Mouse (Mus musculus) heart, embryonic 12.5 days (tissue): ENCODE measurements around the gene Dmrta2. TPM values are rescaled to one million over a fixed set of nuclear protein-coding genes. Genes with fewer than 3 reads are reported as not detected.

ENCODE experiments used
- ATAC-seq: fragments of 200-750 bp; cut with Nextera tagmentation; 2 replicates; pipeline ENCODE4 v1.8.0; 2017; ENCODE audit warnings: moderate TSS enrichment, moderate library complexity; ENCODE audit not compliant: insufficient number of reproducible peaks, low FRiP score
- H3K27ac ChIP-seq: fragments of 300-500 bp; sonication (generic); 2 replicates; pipeline ENCODE4 v1.5.1; 2016; ENCODE audit warnings: mild to moderate bottlenecking, moderate library complexity; ENCODE audit not compliant: poor library complexity, severe bottlenecking
- H3K27me3 ChIP-seq: fragments of 300-500 bp; sonication (generic); replicated peaks from 2 replicates; pipeline ENCODE4 v1.6.1; 2016; ENCODE audit warnings: mild to moderate bottlenecking, moderate library complexity
- H3K36me3 ChIP-seq: fragments of 300-500 bp; sonication (generic); 2 replicates; pipeline ENCODE4 v1.6.1; 2016; ENCODE audit warnings: mild to moderate bottlenecking, moderate library complexity
- H3K4me1 ChIP-seq: fragments of 300-500 bp; sonication (generic); replicated peaks from 2 replicates; pipeline ENCODE4 v1.6.1; 2016; ENCODE audit warnings: mild to moderate bottlenecking
- H3K4me2 ChIP-seq: fragments of 300-500 bp; sonication (generic); 2 replicates; pipeline ENCODE4 v1.6.1; 2016; ENCODE audit warnings: mild to moderate bottlenecking, moderate library complexity
- H3K4me3 ChIP-seq: fragments of 300-500 bp; sonication (generic); 2 replicates; pipeline ENCODE4 v1.5.1; 2016; ENCODE audit warnings: mild to moderate bottlenecking
- H3K9ac ChIP-seq: fragments of 300-500 bp; sonication (generic); 2 replicates; pipeline ENCODE4 v1.6.1; 2016; ENCODE audit warnings: mild to moderate bottlenecking, moderate library complexity
- H3K9me3 ChIP-seq: fragments of 300-500 bp; sonication (generic); replicated peaks from 2 replicates; pipeline ENCODE4 v1.6.1; 2016; ENCODE audit warnings: mild to moderate bottlenecking, moderate library complexity
- WGBS: fragments of 180-500 bp; shearing (Covaris S2); methylation state at CpG from one replicate; pipeline ENCODE4 v1.1.7; 2016; 5-methylcytosine and 5-hydroxymethylcytosine counted together
- polyA plus RNA-seq: library from polyadenylated mRNA; unstranded; fragments of >200 nt; fragmentation: Nextera tagmentation; extraction: Ambion mirVana; gene quantifications from 2 replicates; pipeline ENCODE4 v1.2.1, GENCODE M21; 2016

The Dmrta2 gene
- polyA plus RNA-seq, 1 experiment from 2014 or later: 0.13 TPM

DNA sequence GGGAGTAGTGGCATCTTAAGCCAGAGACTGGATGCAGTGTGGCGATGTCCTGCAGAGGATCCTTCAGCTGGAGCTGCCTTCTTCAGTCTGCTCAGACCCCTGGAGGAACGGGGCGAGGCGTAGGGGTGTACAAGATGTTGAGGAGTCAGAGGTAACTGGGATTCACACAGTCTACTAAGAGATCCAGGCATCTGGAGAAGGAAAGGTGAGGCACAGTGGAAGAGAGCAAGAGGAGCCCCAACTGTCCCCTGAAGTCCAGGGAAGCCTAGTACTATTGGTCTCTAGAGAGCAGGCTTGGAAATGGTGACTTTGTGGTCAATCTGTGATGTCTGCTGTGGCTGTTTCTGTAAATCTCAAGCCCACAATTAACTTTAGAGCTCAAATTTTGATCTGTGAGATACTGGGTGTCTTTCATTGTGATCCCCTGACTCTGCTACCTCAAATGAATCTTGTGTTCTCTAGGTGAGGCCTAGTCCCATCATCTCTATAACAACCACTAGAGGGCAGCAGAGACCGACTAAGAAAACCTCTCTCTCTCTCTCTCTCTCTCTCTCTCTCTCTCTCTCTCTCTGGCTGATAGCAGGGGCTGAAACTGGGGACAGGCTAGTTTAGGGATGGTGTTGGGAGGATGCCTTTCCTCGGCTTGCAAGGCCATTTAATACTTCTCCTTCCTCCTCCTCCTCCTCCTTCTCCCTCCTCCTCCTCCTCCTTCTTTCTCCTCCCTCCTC lies 50.8 kb downstream of the Dmrta2 start:
- H3K27ac ChIP-seq: no peak overlapping the region
- 60% methylated on average over 6 of the region's 6 CpGs for WGBS
- no peaks in the 10 kb centered on the region for H3K4me1 ChIP-seq
- no peak overlapping the region for H3K4me3 ChIP-seq
- ATAC-seq: 0 out of 2 replicates have a peak, but pooled peaks have one; percentile 29
- H3K27me3 ChIP-seq: peaks cover 12% of the 10 kb centered on the region
- no peak overlapping the region for H3K4me2 ChIP-seq
- no peak overlapping the region for H3K9ac ChIP-seq
- no peaks in the 10 kb centered on the region for H3K9me3 ChIP-seq
- H3K36me3 ChIP-seq: no peaks in the 10 kb centered on the region

DNA sequence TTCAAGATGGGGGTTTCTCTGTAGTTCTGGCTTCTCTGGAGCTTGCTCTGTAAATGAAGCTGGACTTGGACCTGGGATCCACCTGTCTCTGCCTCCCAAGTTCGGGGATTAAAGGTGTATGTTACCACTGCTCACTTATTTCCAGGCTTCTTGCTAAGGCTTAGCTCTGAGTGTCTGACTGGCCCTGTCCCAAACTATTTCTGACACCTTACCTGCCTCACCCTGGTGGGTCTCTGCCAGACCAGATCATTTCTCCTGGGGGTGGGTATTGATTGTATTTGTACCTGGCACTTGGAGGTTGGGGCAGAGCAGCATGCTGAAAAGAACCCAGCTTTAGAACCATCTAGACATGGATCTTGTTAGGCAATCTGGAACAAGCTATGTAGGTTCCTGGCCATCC lies 51.6 kb downstream of the Dmrta2 start:
- Histone ChIP-seq H3K27me3 (peaks cover 12% of the 10 kb centered on the region), H3K9me3 (peaks cover 4% of the 10 kb centered on the region; the same call in 1 of the 2 replicates), H3K4me2 (no peak overlapping the region), H3K27ac (no peak overlapping the region), H3K4me1 (no peaks in the 10 kb centered on the region), H3K4me3 (no peak overlapping the region), H3K36me3 (no peaks in the 10 kb centered on the region), H3K9ac (no peak overlapping the region)
- 68% methylated on average over 1 of the region's 1 CpGs for WGBS
- ATAC-seq: no peak
